Mouse (Mus musculus) megakaryocyte progenitor cell, adult 5-6 weeks (primary cell): ENCODE measurements around the gene Unc45b. TPM values are rescaled to one million over a fixed set of nuclear protein-coding genes. Genes with fewer than 3 reads are reported as not detected.
"Not testable (repeated sequence)": the region's sequence is repeated elsewhere in the genome, so short reads cannot be mapped to it uniquely, and the experiment has no call there.

Experiments
- ATAC-seq: replicated peaks from 2 replicates; pipeline ENCODE4 v1.8.0; 2016; ENCODE audit warnings: mild to moderate bottlenecking, moderate TSS enrichment, inconsistent platforms; ENCODE audit not compliant: poor library complexity
- total RNA-seq, 2 experiments: library from RNA; stranded (forward) in 1 of 2; stranded (reverse) in 1 of 2; fragments of 157-497, 149-512 nt in 1 of 2; fragments of 200-1000 nt in 1 of 2; gene quantifications; 2 replicates each; pipeline versions ENCODE4 v1.2.3 to v1.2.4; 2015 to 2017

Gene Unc45b
- total RNA-seq, 2 experiments from 2014 or later = 0.05 TPM; not detected in 1

GRCm38 (mm10) chr11:82891936-82892335 lies 18.4 kb upstream of the Unc45b start, which contains the start of gene Fndc8:
TSS of gene Fndc8 (plus strand) at chr11:82892124.
- ATAC-seq = no peak

- no peak for ATAC-seq
These were observed 12.9 kb upstream of the Unc45b start for GRCm38 (mm10) chr11:82897478-82897877.

GRCm38 (mm10) chr11:82899720-82900119 lies 10.6 kb upstream of the Unc45b start:
- 0 out of 2 replicates have a peak, but pooled peaks have one; percentile 42 for ATAC-seq

DNA sequence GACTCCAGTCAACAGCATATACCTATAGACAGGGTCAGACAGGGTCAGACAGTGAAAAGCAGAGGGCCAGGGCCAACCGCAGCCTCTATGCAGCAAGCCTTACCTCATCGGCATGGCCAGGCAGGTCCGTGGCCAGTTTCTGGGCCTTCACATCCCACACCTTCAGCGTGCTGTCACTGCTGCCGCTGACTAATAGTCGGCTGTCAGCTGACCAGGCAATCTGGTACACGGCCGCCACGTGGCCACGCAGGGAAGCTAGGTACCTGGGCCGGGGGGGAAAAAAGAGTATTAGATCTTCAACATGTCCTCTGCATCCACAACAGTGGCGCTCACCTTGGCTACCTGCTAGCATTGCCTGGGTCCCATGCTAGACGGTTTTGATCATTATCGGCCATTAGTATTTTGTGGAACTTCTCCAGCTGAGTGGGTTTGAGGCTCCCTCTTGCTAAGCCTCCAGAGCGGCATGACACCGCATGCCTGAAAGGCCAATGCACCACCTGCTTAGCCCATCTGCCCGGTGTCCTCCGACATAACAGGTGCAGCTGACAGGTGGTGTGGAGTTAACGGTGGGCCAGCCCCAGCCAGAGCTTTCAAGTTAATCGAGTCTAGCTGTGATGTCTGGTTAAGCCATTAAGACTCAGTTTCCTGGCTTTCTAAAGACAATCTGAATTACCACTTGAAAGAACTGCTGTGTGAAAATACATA lies 8.6 kb upstream of the Unc45b start:
- ATAC-seq = no peak

DNA sequence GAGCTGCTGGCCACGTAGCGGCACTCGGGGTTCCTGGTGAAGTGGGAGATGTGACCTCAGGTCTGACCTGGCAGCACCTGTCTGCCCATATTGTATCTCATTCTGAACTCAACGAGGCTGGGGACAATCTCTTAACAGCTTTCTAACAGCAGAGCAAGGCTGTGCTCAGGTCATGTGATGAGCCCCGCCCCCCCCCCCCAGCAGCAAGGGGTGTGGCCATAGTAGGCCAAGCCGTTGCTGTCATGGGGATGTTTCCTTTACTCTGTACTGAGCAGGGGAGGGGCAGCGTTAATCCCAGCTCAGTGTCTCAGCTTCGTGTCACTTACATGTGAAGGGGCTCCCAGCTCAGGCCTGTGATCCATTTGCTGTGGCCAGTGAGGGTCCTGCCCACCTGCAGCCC lies 5.4 kb upstream of the Unc45b start:
- ATAC-seq = 0 out of 2 replicates have a peak, but pooled peaks have one; percentile 17

DNA sequence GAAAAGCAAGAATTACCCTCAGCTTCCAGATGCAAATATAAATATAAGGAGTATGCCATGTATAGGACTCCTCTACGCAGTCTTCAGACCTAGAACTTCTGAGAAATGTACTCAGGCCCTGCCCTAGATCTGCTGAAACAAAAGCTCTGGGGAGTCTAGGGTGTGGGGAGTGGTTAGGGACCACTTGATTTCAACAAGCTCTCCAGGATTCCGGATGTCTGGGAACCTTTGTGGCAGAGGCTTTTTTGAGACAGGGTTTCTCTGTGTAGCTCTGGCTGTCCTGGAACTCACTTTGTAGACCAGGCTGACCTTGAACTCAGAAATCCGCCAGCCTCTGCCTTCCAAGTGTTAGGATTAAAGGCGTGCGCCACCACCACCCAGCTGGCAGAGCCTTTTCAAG lies 4.5 kb upstream of the Unc45b start:
- no peak for ATAC-seq

GRCm38 (mm10) chr11:82907651-82908607 lies 2.4 kb upstream of the Unc45b start, which contains the start of gene Nle1:
TSS of gene Nle1 (minus strand) at chr11:82908411.
- ATAC-seq = peak; percentile 98

DNA sequence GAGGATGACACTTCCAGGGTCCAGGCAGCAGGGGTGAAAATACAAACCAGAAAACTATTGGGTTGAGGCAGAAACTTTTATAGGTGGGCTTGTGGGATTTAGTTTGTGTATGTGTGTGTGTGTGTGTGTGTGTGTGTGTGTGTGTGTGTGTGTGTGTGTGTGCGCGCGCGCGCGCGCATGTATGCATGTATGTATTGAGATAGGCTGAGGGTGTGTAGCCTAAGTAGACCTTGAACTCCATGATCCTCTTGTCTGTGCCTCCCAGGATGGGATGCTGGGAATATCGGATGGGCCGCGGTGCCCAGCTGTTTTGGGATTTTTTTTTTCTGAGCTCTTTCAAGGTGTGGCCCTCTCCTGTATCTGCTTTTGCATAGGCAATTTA lies 1.8 kb upstream of the Unc45b start:
- ATAC-seq = no peak

DNA sequence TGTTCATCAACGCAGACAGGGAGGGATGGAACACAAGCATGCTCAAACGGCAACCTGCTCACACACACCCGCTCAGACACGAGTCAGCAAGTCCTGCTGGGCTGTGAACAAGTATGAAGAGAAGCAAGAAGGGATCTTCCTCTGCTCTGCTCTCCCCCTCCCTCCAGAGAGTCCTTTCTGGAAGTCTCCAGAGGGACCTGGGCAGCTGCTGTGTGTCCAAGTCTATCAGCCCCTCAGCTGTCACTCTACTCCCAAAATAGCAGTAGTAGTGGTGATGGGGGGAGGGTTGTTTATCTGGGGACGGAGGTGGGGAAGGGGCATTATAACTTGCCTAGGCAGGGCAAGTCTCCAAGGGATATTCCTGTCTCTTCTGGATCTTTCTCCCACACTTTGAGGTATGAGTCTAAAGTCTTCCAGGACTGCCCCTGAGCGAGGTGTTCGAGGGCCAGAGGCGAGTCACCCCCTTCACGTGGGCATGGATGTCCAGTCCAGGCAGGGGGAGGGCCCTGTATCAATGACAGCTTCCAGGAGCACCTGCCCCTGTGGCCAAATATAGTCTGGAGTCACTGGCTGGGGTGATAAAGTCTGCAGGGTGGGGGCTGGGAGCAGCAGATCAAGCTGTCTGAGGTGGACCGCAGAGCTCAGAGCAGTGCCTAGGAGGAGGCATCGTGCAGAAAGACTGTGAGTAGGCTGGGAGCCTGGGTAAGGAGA lies 484 bp downstream of the Unc45b start:
- no peak for ATAC-seq

- peak; percentile 90 for ATAC-seq
These were observed 4.5 kb downstream of the Unc45b start for GRCm38 (mm10) chr11:82914711-82915352.

DNA sequence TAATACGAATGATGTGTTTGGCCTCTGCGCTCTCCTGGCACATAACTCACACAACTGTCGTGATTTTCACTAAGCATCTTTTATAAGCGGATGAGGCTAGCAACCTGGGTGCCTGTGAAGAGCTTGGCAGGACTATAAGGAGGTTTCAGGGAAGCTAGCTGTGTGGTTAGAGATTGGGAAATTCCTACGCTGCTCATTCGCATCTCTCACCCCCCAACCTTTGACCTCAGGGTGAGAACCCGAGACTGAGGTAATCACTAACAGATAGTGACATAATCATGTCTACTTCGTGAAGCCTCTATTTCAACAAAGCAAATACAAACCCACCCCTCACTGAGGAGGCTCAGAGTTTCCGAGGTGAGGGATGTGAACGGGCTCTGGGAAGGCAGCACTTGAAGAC lies 10.4 kb downstream of the Unc45b start:
- no peak; the same call in 1 of the 2 replicates for ATAC-seq

DNA sequence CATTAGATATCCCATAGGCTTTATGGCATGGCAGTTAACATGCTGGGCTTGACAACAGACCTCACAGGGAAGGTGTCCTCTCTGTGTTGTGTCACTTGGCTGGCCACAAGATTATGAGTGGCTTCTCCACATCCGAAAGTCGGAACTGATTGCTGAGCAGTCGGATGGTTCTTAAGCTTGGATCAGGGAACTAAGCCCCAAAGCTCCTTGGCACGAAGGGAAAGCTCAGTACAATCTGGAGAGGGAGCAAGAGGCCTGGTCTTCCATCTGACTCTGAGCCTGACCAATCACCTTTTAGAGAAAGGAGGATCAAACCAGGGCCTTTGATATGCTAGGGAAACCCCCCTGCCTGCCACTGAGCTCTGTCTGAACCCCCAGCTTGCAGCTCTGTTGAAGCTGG lies 11.3 kb downstream of the Unc45b start:
- no peak for ATAC-seq

DNA sequence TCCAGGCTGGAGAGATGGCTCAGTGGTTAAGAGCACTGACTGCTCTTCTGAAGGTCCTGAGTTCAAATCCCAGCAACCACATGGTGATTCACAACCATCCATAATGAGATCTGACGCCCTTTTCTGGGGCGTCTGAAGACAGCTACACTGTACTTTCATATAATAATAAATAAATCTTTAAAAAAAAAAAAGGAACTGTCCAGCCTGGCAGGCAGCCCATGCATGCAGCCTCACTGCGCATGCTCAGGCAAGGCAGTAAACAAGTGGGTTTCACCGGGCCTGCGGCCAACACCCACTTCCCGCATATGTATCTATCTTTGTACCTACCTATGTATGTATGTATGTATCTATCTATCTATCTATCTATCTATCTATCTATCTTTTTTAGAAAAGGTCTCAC lies 13.6 kb downstream of the Unc45b start:
- ATAC-seq = not testable (repeated sequence)

DNA sequence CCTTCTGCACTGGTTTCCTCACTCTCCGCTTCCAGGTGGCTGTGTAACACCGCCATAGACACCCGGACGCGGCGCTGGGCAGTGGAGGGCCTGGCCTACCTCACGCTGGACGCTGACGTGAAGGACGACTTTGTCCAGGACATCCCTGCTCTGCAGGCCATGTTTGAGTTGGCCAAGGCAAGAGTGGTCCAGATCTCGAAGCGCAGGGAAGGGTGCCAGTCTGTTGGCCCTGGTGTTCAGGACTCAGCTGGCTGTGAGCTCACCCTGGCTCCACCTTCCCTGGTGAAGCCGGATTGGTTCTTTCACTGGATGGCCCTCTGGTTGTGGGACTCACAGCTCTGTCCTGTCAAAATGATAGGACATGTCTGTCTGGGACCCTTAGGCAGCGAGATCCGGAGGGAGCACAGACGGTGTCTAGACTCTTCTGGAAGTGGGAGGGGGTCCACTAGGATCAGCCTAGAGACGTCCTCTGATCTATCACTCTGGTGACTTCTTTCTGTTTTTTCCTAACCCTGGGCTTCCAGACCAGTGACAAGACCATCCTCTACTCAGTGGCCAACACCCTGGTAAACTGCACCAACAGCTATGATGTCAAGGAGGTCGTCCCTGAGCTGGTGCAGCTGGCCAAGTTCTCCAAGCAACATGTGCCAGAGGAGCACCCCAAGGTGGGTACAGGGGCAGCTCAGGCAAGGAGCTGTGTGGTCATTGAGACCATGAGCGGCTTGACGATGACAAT lies 18.7 kb downstream of the Unc45b start:
- ATAC-seq = peak; percentile 23; the same call in 1 of the 2 replicates

DNA sequence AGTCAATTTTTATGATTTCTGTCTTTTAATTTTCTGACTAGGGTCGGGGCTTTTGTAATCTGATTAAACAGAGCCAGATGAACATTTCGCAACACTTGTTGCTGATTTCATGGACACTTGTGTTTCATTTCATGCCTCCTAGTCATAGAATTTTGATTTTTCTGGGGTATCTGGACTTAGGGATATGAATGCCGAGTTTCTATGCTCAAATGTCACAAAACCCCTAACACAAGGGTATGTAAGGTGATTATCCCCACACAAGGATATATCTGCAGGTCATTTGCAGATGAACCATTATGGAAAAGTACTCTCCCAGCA lies 19.2 kb downstream of the Unc45b start:
- 0 out of 2 replicates have a peak, but pooled peaks have one; percentile 21 for ATAC-seq

DNA sequence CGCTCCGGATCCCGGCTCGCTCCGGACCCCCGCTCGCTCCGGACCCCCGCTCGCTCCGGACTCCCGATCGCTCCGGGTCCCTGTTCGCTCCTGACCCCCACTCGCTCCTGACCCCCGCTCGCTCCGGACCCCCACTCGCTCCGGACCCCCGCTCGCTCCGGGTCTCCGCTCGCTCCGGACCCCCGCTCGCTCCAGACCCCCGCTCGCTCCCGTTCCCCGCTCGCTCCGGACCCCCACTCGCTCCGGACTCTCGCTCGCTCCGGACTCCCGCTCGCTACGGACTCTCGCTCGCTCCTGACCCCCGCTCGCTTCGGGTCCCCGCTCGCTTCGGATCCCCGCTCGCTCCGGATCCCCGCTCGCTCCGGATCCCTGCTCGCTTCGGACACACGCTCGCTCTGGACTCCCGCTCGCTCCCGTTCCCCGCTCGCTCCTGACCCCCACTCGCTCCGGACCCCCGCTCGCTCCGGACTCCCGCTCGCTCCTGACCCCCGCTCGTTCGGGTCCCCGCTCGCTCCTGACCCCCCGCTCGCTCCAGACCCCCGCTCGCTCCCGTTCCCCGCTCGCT lies 20.1 kb downstream of the Unc45b start:
- ATAC-seq = not testable (repeated sequence)

DNA sequence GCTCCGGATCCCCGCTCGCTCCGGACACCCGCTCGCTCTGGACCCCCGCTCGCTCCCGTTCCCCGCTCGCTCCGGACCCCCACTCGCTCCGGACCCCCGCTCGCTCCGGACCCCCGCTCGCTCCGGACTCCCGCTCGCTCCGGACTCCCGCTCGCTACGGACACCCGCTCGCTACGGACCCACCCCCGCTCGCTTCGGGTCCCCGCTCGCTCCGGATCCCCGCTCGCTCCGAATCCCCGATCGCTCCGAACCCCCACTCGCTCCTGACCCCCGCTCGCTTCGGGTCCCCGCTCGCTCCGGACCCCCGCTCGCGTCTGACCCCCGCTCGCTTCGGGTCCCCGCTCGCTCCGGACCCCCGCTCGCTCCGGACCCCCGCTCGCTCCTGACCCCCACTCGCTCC lies 20.8 kb downstream of the Unc45b start:
- ATAC-seq = not testable (repeated sequence)

DNA sequence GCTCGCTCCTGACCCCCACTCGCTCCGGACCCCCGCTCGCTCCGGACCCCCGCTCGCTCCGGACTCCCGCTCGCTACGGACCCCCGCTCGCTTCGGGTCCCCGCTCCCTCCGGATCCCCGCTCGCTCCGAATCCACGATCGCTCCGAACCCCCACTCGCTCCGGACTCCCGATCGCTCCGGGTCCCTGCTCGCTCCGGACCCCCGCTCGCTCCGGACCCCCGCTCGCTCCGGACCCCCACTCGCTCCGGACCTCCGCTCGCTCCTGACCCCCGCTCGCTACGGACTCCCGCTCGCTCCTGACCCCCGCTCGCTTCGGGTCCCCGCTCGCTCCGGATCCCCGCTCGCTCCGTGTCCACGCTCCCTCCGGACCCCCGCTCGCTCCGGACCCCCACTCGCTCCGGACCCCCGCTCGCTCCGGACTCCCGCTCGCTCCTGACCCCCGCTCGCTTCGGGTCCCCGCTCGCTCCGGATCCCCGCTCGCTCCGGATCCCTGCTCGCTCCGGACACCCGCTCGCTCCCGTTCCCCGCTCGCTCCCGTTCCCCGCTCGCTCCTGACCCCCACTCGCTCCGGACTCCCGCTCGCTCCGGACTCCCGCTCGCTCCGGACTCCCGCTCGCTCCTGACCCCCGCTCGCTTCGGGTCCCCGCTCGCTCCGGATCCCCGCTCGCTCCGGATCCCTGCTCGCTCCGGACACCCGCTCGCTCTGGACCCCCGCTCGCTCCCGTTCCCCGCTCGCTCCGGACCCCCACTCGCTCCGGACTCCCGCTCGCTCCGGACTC lies 21.5 kb downstream of the Unc45b start:
- not testable (repeated sequence) for ATAC-seq

GRCm38 (mm10) chr11:82933186-82933585 lies 22.8 kb downstream of the Unc45b start:
- ATAC-seq = no peak
